Mouse (Mus musculus) embryonic stem cell, embryonic (primary cell): ENCODE data around the gene Patz1.

Source experiments
- CTCF ChIA-PET, 4 experiments: fragments of 300-600 bp in 2 of 4; fragments of 350-600 bp in 2 of 4; sonication (Branson Sonifier 250); formaldehyde crosslinking; loops; one replicate each; lab custom pipeline; 2022; ENCODE audit warnings: inconsistent platforms in 2 of 4; lab: Charles Lee
- POLR2A ChIA-PET, 4 experiments: fragments of 300-600 bp in 2 of 4; fragments of 350-600 bp in 2 of 4; sonication (Branson Sonifier 250); formaldehyde crosslinking; loops; one replicate each; lab custom pipeline; 2022; ENCODE audit warnings: antibody characterized with exemption in 4 of 4, inconsistent platforms in 1 of 4; lab: Charles Lee

The Patz1 gene

DNA sequence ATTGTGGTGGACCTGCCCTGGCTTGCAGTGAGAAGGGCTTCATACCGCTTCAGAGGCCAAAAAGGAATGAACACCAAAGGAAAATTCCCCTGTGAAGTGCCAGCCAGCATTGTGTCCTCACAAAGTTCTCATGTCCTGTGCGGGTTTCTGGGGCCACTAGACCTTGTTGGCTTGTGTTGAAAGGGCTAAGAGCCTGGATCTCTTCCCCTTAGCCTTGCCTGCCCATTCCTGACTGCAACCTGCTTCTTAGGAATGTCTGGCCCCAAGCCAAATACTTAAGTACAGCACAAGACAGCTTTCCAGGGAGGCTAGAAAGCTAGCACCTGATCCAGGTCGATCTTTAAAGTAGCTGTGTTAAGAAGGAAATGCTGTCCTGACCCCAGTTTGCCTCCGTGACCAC is 14.1 kb downstream of the Patz1 start:
- ChIA-PET POLR2A (interaction anchor here (0.6 to 26.9 kb wide), 22 partner anchors 7 to 110 kb away, joined by 3 to 556 read pairs (median 6); partner anchors contain the start of genes Drg1 (in 3 of the 4), Patz1 (in 2 of the 4) and Sfi1 (in 1 of the 4)), CTCF (interaction anchor here (0.5 to 3.5 kb wide), 8 partner anchors 9 to 45 kb away, joined by 3 to 16 read pairs (median 4); no protein-coding TSS in a partner anchor)

DNA sequence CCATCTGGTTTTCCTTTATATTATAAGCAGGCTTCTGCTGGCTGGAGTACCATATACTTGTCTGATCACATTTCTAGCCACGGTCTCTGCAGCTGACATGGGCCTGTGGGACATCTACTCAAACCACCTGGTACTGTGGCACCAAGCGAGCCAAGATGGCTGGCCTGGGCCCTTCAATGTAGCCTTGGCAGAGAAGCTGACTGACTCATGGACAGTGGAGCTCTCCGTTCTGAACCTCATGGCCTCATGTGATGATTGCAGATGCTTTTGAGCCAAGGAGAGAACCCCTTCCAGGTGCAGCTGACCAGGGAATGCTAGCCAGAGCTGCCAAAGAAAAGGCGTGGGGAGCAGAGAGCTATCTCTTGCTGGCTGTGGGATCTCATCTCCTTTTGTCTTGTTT is 17.1 kb downstream of the Patz1 start:
- ChIA-PET POLR2A (interaction anchor here (1.0 to 26.9 kb wide), 8 partner anchors 4 to 39 kb away, joined by 3 to 524 read pairs (median 10); partner anchors contain the start of genes Drg1 (in 1 of the 4) and Patz1 (in 1 of the 4)), CTCF (interaction anchor here in 1 of 4 experiments (0.6 kb wide), 1 partner anchor 122 kb away, joined by 7 read pairs; no protein-coding TSS in a partner anchor)

DNA sequence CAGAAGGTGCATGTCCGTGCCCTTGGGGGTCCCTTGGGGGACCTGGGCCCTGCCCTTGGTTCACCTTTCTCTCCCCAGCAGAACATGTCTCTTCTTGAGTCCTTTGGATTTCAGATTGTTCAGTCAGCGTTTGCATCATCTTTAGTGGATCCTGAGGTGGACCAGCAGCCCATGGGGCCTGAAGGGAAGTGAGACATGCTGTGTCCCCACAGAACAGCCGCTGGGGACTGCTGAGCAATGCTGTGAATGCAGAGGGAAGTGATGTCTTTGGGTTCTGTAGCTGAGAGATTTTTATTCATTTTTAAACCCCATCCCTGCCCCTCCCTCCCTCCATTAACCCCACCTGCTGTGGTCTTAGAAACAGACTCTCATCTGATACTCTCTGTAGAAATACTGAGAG is 19.2 kb downstream of the Patz1 start:
- ChIA-PET CTCF (interaction anchor here in 1 of 4 experiments (0.6 kb wide), 1 partner anchor 35 kb away, joined by 3 read pairs; no protein-coding TSS in a partner anchor), POLR2A (interaction anchor here (0.5 to 26.9 kb wide), 13 partner anchors 2 to 147 kb away, joined by 3 to 524 read pairs (median 5); partner anchors contain the start of genes Drg1 (in 2 of the 4) and Patz1 (in 1 of the 4))

DNA sequence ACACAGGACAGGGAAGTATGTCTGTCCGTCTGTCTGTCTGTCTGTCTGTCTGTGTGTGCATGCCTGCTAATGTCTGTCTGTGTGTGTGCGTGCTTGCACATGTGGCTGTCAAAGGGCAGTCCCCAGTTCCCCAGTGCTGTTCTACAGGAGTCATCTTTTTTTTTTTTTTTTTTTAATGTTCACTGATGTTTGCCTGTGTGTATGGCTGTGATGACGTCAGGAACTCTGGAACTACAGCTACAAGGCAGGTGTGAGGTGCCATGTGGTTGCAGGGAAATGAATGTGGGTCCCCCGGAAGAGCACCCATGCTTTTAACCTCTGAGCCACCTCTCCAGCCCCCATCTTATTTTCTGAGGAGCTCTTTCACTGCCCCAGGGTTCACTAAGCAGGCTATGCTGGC is 21.2 kb downstream of the Patz1 start:
- CTCF ChIA-PET: interaction anchor here in 2 of 4 experiments (0.7 to 1.5 kb wide), 3 partner anchors 11 to 21 kb away, joined by 3 to 4 read pairs (median 3); no protein-coding TSS in a partner anchor
- POLR2A ChIA-PET: interaction anchor here in 2 of 4 experiments (1.0 to 26.9 kb wide), 9 partner anchors 12 to 62 kb away, joined by 3 to 524 read pairs (median 5); partner anchors contain the start of genes Patz1 (in 2 of the 2) and Drg1 (in 1 of the 2)

DNA sequence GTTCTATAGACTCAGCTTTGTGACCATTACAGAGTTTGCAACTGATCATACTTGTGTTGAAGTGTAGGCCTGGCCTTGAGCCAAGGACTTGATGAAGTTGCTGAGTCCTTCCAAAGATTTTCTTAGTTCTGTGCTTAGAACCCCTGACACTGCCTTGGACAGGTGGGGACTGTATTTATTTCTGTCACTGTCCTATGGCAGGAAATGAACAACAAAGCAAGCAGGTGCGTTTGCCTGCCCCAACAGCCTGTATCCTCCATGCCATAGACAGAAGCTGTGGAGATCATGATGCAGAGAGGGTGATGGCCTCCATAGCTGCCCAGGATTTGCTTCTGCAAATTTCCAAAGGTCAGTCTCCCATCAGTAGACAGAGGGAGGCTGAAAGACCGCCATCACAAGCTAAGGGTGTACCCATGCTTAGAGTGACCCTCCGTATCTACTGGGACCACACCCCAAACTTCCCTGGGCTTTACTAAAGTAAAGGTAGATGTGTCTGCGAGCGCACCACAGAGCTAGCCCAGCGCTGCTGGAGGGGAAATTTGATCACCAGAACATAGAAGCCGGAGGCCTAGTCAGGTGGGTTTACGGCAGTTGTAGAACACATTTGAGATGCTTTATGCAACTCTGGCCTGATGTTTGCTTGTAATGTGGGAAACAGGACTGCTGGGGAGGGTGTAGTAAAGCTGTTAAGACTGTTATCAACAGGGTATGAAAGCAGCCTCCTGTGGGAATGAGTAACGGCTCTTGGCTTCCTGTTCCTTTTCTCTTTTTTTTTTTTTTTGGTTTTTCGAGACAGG is 22.3 kb downstream of the Patz1 start:
- POLR2A ChIA-PET: interaction anchor here in 3 of 4 experiments (0.6 to 26.9 kb wide), 17 partner anchors 9 to 118 kb away, joined by 3 to 524 read pairs (median 5); partner anchors contain the start of genes Drg1 (in 2 of the 3), Patz1 (in 2 of the 3) and Sfi1 (in 1 of the 3)
- CTCF ChIA-PET: interaction anchor here (0.6 to 1.5 kb wide), 5 partner anchors 12 to 50 kb away, joined by 3 to 18 read pairs (median 3); no protein-coding TSS in a partner anchor

DNA sequence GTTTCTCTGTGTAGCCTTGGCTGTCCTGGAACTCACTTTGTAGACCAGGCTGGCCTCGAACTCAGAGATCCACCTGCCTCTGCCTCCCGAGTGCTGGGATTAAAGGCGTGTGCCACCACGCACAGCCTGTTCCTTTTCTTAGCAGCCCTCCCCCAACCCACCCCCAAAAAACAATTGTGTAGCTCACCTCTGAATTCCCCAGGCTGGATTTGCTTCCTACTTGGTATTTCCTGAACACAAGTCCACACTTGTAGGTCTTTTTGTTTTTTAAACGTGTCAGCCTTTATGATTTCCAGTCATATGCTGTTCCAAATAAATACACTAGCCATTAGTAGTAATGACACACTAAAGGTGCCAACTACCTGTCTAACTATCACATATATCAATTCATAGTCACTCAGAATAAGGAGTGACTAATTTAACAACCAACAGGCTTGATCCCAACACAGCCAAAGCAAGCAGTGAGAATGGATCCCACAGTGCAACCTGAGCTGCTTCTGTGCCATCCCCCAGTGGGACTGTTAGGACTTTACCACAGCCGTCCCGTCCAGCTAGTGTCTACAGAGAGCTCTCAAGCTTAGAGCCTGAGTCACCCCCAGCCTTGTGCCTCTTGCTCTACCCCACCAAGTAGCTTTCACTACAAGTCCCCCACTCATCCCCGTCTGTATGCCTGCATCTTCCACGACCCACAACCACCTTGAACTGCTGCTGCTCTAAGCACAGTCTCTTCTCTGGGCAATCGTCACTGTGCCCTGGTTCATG is 23.1 kb downstream of the Patz1 start:
- POLR2A ChIA-PET: interaction anchor here in 3 of 4 experiments (0.6 to 26.9 kb wide), 19 partner anchors 10 to 180 kb away, joined by 3 to 524 read pairs (median 4); partner anchors contain the start of genes Drg1 (in 2 of the 3), Patz1 (in 2 of the 3) and Sfi1 (in 1 of the 3)
- CTCF ChIA-PET: interaction anchor here (0.5 to 1.4 kb wide), 6 partner anchors 12 to 51 kb away, joined by 3 to 4 read pairs (median 3); no protein-coding TSS in a partner anchor

DNA sequence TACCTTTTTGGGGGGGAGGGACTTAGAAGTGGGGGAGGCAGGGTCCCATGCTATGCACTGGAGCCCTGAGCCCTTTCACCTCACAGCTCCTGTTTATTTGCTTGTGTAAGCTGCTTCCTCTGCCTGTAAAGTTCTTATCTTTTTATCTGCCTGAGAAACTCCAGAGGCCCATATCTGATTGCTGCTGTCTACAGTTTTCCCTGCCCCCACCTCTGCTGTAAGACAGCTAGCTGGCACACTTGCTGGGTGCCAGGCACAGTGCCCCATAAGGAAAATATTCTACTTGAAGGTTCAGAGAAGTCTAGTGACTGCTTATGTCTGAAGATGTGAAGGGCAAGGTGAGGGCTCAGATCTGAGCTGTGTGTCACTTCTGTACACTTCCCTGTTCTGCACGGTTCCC is 24.6 kb downstream of the Patz1 start:
- CTCF ChIA-PET: interaction anchor here (0.6 to 1.7 kb wide), 10 partner anchors 9 to 176 kb away, joined by 3 to 8 read pairs (median 3); partner anchors contain the start of gene Drg1 (in 1 of the 4)
- POLR2A ChIA-PET: interaction anchor here in 3 of 4 experiments (0.9 to 26.9 kb wide), 17 partner anchors 9 to 105 kb away, joined by 3 to 524 read pairs (median 11); partner anchors contain the start of genes Pik3ip1 (in 3 of the 3), Drg1 (in 2 of the 3) and Patz1 (in 2 of the 3)

DNA sequence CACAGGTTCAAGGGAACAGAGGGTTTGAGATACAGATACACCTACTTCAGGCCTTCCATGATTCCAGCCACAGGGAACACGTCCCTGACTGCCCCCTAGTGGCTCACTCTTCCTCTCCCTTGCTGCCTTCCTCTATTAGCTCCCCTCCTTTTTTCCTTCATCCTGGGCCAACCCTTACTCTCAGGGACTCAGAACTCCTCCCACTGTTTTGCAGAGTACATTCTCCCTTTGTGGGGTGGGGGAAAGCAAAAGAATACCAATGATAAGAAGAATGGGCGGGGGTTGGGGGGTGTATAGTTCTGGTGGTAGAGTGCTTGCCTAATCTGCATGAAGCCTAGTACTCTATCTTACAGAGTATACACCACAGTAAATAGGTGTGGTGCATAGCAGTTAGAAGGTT is 25.5 kb downstream of the Patz1 start:
- POLR2A ChIA-PET: interaction anchor here (0.6 to 26.9 kb wide), 46 partner anchors 8 to 416 kb away, joined by 3 to 524 read pairs (median 6); partner anchors contain the start of genes Drg1 (in 4 of the 4), Pik3ip1 (in 3 of the 4) and Patz1 (in 2 of the 4)
- CTCF ChIA-PET: interaction anchor here (0.5 to 2.8 kb wide), 50 partner anchors 8 to 857 kb away, joined by 3 to 16 read pairs (median 5); partner anchors contain the start of genes Drg1 (in 4 of the 4), Pik3ip1 (in 2 of the 4) and Patz1 (in 1 of the 4)

DNA sequence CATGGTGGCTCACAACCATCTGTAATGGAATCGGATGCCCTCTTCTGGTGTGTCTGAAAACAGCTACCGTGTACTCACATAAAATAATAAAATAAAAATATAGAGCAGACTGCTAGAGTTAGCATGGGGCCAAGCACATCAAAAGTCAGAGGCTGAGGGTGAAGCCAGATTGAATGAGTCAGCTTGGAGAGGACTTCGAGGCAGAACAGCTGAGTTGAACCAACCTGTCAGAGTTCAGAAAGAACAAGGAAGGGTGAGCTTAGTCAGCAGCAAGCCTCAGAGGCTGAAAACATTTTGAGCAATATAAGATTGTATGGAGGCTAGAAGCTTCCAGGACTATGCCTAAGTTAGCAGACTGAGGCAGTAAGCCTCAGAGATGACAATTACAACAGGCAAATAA is 29.6 kb downstream of the Patz1 start:
- POLR2A ChIA-PET: interaction anchor here in 3 of 4 experiments (0.7 to 26.9 kb wide), 11 partner anchors 11 to 137 kb away, joined by 3 to 524 read pairs (median 5); partner anchors contain the start of genes Drg1 (in 2 of the 3), Patz1 (in 1 of the 3) and Pik3ip1 (in 1 of the 3)
- CTCF ChIA-PET: interaction anchor here in 2 of 4 experiments (0.6 to 1.3 kb wide), 2 partner anchors 14 to 1162 kb away, joined by 3 to 5 read pairs; no protein-coding TSS in a partner anchor

DNA sequence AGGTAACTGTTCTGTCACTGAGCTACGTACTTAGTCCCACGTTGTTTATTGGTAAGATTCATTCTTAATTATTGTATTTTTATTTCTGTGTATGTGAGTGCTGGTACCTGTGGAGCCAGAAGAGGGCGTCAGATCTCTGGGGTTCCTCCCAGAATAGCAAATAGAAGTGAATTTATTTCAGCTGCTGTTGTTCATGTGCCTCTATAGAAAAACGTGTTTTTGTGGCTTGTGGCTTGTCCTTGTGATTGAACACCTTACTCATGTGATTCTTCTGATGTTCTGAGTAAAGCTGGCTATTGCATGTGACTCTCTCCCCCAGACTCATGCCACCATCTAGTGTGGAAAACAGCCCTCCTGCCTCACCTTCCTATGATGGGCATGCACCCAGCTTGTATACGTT is 39.6 kb downstream of the Patz1 start:
- ChIA-PET CTCF (interaction anchor here in 2 of 4 experiments (0.6 to 5.5 kb wide), 12 partner anchors 9 to 125 kb away, joined by 3 to 64 read pairs (median 4); no protein-coding TSS in a partner anchor), POLR2A (interaction anchor here in 3 of 4 experiments (0.8 to 6.3 kb wide), 23 partner anchors 9 to 127 kb away, joined by 3 to 122 read pairs (median 5); partner anchors contain the start of genes Drg1 (in 2 of the 3), Patz1 (in 2 of the 3) and Rnf185 (in 1 of the 3))

DNA sequence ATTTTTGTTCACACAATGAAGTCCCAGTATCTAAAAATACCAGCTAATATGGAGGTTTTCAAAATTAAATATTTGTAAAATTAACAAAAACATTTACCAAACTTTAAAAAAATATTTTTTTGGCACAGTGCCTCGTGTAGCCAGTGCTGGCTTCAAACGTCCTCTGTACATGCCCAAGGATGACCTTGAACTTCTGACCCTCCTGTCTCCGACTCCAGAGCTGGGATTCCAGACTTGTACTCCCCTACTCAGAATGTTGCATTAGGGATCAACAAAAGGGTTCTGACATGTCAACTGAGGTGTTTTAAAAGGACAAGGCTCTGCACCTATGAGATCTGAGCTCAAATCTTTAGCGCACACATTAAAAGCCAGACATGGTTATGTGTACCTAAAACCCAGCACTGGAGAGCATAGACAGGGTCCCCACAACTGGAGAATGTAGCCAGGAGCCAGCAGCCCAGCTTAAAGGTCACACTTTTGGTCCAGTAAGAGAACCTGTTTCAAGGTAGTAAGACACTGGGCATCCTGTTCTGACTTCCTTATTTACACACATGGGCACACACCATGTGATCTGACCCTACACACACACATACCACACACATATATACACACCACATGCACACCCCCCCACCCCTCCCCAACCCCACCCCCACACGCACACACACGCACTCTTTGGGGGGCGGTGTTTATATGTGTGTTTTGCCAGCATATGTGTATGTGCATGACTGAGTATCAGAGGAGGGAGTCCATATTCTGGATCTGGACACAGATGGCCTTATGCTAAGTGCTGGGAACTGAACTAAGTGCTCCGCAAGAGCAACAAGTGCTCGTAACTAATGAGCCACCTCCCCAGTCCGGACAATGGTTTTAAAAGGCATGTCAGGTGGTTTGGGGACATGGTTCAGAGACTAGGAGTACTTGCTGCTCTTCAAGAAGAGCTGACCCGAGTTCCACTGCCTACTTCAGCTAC is 40.4 kb downstream of the Patz1 start:
- ChIA-PET POLR2A (interaction anchor here (0.6 to 6.3 kb wide), 38 partner anchors 8 to 128 kb away, joined by 3 to 122 read pairs (median 5); partner anchors contain the start of genes Drg1 (in 2 of the 4), Patz1 (in 2 of the 4) and Rnf185 (in 1 of the 4)), CTCF (interaction anchor here (0.6 to 5.5 kb wide), 16 partner anchors 8 to 368 kb away, joined by 3 to 64 read pairs (median 4); no protein-coding TSS in a partner anchor)

DNA sequence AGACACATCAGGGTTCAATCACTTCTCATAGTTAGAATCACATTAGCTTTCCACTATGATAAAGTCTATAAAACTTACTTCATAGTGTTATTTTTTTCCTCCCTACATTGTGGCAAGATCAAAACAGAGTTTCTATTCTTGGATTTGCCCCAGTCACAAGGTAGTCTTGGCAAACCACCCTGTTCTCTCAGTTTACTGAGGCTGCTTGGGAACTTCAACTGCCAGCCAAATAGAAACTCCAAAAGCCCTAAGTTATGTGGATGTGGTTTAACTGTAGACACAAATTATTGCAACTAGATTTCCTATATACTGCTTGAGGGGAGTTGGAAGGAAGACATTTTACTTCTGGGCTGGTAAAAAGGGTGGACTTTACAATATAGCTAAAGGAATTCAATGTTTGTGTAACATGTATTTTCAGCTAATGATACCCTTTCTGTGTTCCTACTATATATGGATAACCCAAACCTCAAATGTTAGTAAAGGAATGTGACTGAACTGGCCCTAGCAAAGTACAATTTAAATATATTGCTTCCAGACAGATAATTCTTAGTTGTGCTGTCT is 41.3 kb downstream of the Patz1 start, which contains the start of gene Pik3ip1:
Pik3ip1 (plus strand) TSS at position 511 of the 561 bp plus-strand sequence.
- CTCF ChIA-PET: interaction anchor here (0.7 to 5.5 kb wide), 21 partner anchors 8 to 141 kb away, joined by 3 to 64 read pairs (median 4); no protein-coding TSS in a partner anchor

DNA sequence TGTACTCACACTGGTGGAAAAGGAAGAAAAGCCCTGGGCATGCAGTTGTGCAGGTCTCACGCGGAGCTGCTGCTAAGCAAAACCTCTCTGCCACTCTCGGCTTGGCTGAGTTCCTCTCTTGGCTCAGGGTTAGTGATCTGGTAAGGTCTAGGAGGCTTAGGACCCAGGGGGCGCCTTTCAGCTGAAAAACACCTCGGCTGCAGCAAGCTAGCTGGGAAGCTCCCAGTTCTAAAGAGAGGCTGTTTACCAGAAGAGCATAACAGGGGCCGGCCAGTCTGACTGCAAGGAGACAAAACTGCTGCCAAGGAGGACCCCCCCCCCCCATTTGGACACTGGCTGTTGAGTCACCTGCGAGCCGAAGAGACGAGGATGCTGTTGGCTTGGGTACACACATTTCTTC is 41.9 kb downstream of the Patz1 start:
- CTCF ChIA-PET: interaction anchor here (0.6 to 5.5 kb wide), 22 partner anchors 9 to 140 kb away, joined by 3 to 64 read pairs (median 4); no protein-coding TSS in a partner anchor

More for the DNA sequence above, 41.3 kb downstream of the Patz1 start, which contains the start of gene Pik3ip1:
- POLR2A ChIA-PET: interaction anchor here in 3 of 4 experiments (0.6 to 6.3 kb wide), 48 partner anchors 7 to 1680 kb away, joined by 3 to 122 read pairs (median 6); partner anchors contain the start of genes Drg1 (in 3 of the 3), Patz1 (in 2 of the 3), Rnf185 (in 2 of the 3) and Morc2a (in 1 of the 3)

DNA sequence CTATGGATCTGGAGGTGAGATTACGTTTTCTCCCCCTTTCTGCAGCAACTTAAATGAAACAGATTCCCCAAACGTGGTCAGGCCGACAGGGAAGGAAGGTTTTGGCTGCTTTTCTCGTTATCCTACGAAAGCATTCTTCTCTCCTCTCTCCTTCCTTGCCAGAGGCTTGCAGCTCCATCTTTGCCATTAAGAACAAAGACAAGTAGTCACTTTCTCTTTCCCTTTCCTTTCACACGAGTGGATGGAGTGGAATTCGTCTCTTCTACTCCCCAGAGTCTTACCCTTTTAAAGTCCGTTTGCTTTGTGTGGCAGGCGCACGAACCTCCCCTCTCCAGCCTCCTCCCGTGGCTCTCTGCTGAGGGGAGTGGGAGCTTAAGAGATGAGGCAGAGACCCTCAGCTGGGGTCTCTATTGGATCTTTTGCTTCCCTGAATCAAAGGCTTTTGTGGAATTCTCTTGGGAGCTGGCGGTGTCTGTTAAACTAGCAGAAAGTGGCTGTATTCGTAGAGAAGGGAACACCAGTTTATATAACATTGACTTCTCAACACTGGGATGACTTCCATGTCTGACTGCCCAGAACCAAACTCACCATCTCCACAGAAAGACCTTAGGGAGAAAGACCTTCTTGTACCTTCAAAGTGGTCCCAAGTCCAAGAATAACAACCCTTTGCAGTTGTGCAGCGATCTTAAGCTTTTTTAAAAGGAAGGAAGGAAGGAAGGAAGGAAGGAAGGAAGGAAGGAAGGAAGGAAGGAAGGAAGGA is 42.5 kb downstream of the Patz1 start:
- ChIA-PET POLR2A (interaction anchor here (0.5 to 6.3 kb wide), 52 partner anchors 9 to 365 kb away, joined by 3 to 122 read pairs (median 6); partner anchors contain the start of genes Drg1 (in 3 of the 4), Morc2a (in 2 of the 4), Rnf185 (in 2 of the 4) and Patz1 (in 1 of the 4)), CTCF (interaction anchor here (0.6 to 5.5 kb wide), 25 partner anchors 9 to 141 kb away, joined by 3 to 64 read pairs (median 4); no protein-coding TSS in a partner anchor)

More for the DNA sequence above, 41.9 kb downstream of the Patz1 start:
- POLR2A ChIA-PET: interaction anchor here (0.5 to 6.3 kb wide), 46 partner anchors 9 to 1679 kb away, joined by 3 to 122 read pairs (median 5); partner anchors contain the start of genes Drg1 (in 2 of the 4), Rnf185 (in 2 of the 4), Morc2a (in 1 of the 4) and Patz1 (in 1 of the 4)
